Mouse (Mus musculus): Measurements from ENCODE around the gene Cd300a. TPM values are rescaled to one million over a fixed set of nuclear protein-coding genes. Genes with fewer than 3 reads are reported as not detected.
"Not testable (repeated sequence)": the region's sequence is repeated elsewhere in the genome, so short reads cannot be mapped to it uniquely, and the experiment has no call there.

Cd300a gene
- polyA plus RNA-seq, 1 experiment from 2014 or later, result 1.5 TPM

- TF ChIP-seq CTCF (IDR thresholded peaks at IDR 0.05; ENCODE audit: low read depth) (no peak), EP300 (optimal IDR thresholded peaks at IDR 0.05) (no peak)
- Histone ChIP-seq H3K4me3 (ENCODE audit: low read depth, low read length) (no peak overlapping the region), H3K9me3 (ENCODE audit: control insufficient read depth, low read length) (no peaks in the 10 kb centered on the region), H3K4me1 (replicated peaks; ENCODE audit: control insufficient read depth, insufficient read depth) (no peaks in the 10 kb centered on the region), H3K4me2 (replicated peaks; ENCODE audit: low read depth) (no peak overlapping the region), H3K27ac (replicated peaks) (no peak overlapping the region), H3K36me3 (ENCODE audit: control insufficient read depth, insufficient read depth, low read length) (no peaks in the 10 kb centered on the region), H3K9ac (ENCODE audit: low read length) (no peak overlapping the region), H3K27me3 (ENCODE audit: control insufficient read depth, insufficient read depth, low read length) (no peaks in the 10 kb centered on the region)
- DNase-seq (ENCODE audit: low spot score) (no peak), ATAC-seq (ENCODE audit: low FRiP score, low TSS enrichment) (no peak)
- WGBS, result 90% methylated on average over 4 of the region's 4 CpGs
These were observed 13.4 kb downstream of the Cd300a start for GRCm38 (mm10) chr11:114903224-114903623.

- no peak overlapping the region for H3K27ac ChIP-seq (replicated peaks)
- H3K4me1 ChIP-seq (replicated peaks; ENCODE audit: control insufficient read depth, insufficient read depth), result no peaks in the 10 kb centered on the region
These were observed 17.7 kb downstream of the Cd300a start for GRCm38 (mm10) chr11:114907567-114907966.

GRCm38 (mm10) chr11:114908086-114908485 lies 18.2 kb downstream of the Cd300a start:
- Histone ChIP-seq H3K27ac (replicated peaks) (no peak overlapping the region), H3K4me3 (ENCODE audit: low read depth, low read length) (no peak overlapping the region), H3K9ac (ENCODE audit: low read length) (no peak overlapping the region), H3K4me2 (replicated peaks; ENCODE audit: low read depth) (no peak overlapping the region), H3K27me3 (ENCODE audit: control insufficient read depth, insufficient read depth, low read length) (no peaks in the 10 kb centered on the region), H3K9me3 (ENCODE audit: control insufficient read depth, low read length) (no peaks in the 10 kb centered on the region), H3K36me3 (ENCODE audit: control insufficient read depth, insufficient read depth, low read length) (no peaks in the 10 kb centered on the region), H3K4me1 (replicated peaks; ENCODE audit: control insufficient read depth, insufficient read depth) (no peaks in the 10 kb centered on the region)
- TF ChIP-seq EP300 (optimal IDR thresholded peaks at IDR 0.05), result no peak
- no peak for TF ChIP-seq CTCF (IDR thresholded peaks at IDR 0.05; ENCODE audit: low read depth)
- no peak for ATAC-seq (ENCODE audit: low FRiP score, low TSS enrichment)
- 32% methylated on average over 4 of the region's 4 CpGs for WGBS
- no peak for DNase-seq (ENCODE audit: low spot score)

More at GRCm38 (mm10) chr11:114907567-114907966, 17.7 kb downstream of the Cd300a start:
- Histone ChIP-seq H3K9me3 (ENCODE audit: control insufficient read depth, low read length) (no peaks in the 10 kb centered on the region), H3K4me3 (ENCODE audit: low read depth, low read length) (no peak overlapping the region), H3K9ac (ENCODE audit: low read length) (no peak overlapping the region), H3K4me2 (replicated peaks; ENCODE audit: low read depth) (no peak overlapping the region), H3K36me3 (ENCODE audit: control insufficient read depth, insufficient read depth, low read length) (no peaks in the 10 kb centered on the region), H3K27me3 (ENCODE audit: control insufficient read depth, insufficient read depth, low read length) (no peaks in the 10 kb centered on the region)
- WGBS, result 74% methylated on average over 4 of the region's 4 CpGs
- DNase-seq (ENCODE audit: low spot score) (no peak), ATAC-seq (ENCODE audit: low FRiP score, low TSS enrichment) (no peak)
- TF ChIP-seq CTCF (IDR thresholded peaks at IDR 0.05; ENCODE audit: low read depth) (no peak), EP300 (optimal IDR thresholded peaks at IDR 0.05) (no peak)

GRCm38 (mm10) chr11:114909538-114909937 lies 19.7 kb downstream of the Cd300a start:
- 39% methylated on average over 3 of the region's 3 CpGs for WGBS
- not testable (repeated sequence) for ATAC-seq (ENCODE audit: low FRiP score, low TSS enrichment)
- peak; percentile 40 for TF ChIP-seq CTCF (IDR thresholded peaks at IDR 0.05; ENCODE audit: low read depth)

GRCm38 (mm10) chr11:114912847-114913246 lies 23.0 kb downstream of the Cd300a start:
- Histone ChIP-seq H3K9me3 (ENCODE audit: control insufficient read depth, low read length) (no peaks in the 10 kb centered on the region), H3K9ac (ENCODE audit: low read length) (no peak overlapping the region), H3K4me3 (ENCODE audit: low read depth, low read length) (no peak overlapping the region), H3K27me3 (ENCODE audit: control insufficient read depth, insufficient read depth, low read length) (no peaks in the 10 kb centered on the region), H3K36me3 (ENCODE audit: control insufficient read depth, insufficient read depth, low read length) (no peaks in the 10 kb centered on the region), H3K4me2 (replicated peaks; ENCODE audit: low read depth) (no peak overlapping the region), H3K27ac (replicated peaks) (no peak overlapping the region), H3K4me1 (replicated peaks; ENCODE audit: control insufficient read depth, insufficient read depth) (no peaks in the 10 kb centered on the region)
- DNase-seq (ENCODE audit: low spot score), result peak; percentile 82
- WGBS, result 19% methylated on average over 9 of the region's 9 CpGs
- TF ChIP-seq EP300 (optimal IDR thresholded peaks at IDR 0.05) (no peak), CTCF (IDR thresholded peaks at IDR 0.05; ENCODE audit: low read depth) (peak; percentile 90)
- peak; percentile 57; the same call in 1 of the 2 replicates for ATAC-seq (ENCODE audit: low FRiP score, low TSS enrichment)

More at GRCm38 (mm10) chr11:114909538-114909937, 19.7 kb downstream of the Cd300a start:
- not testable (repeated sequence) for H3K4me1 ChIP-seq (replicated peaks; ENCODE audit: control insufficient read depth, insufficient read depth); DNase-seq (ENCODE audit: low spot score); H3K9me3 ChIP-seq (ENCODE audit: control insufficient read depth, low read length); H3K4me3 ChIP-seq (ENCODE audit: low read depth, low read length); H3K27me3 ChIP-seq (ENCODE audit: control insufficient read depth, insufficient read depth, low read length); H3K27ac ChIP-seq (replicated peaks); H3K36me3 ChIP-seq (ENCODE audit: control insufficient read depth, insufficient read depth, low read length); H3K4me2 ChIP-seq (replicated peaks; ENCODE audit: low read depth); H3K9ac ChIP-seq (ENCODE audit: low read length)

GRCm38 (mm10) chr11:114914978-114915377 lies 25.1 kb downstream of the Cd300a start:
- Histone ChIP-seq H3K9ac (ENCODE audit: low read length) (no peak overlapping the region), H3K4me1 (replicated peaks; ENCODE audit: control insufficient read depth, insufficient read depth) (no peaks in the 10 kb centered on the region), H3K27me3 (ENCODE audit: control insufficient read depth, insufficient read depth, low read length) (no peaks in the 10 kb centered on the region), H3K9me3 (ENCODE audit: control insufficient read depth, low read length) (no peaks in the 10 kb centered on the region), H3K4me3 (ENCODE audit: low read depth, low read length) (no peak overlapping the region), H3K36me3 (ENCODE audit: control insufficient read depth, insufficient read depth, low read length) (no peaks in the 10 kb centered on the region), H3K4me2 (replicated peaks; ENCODE audit: low read depth) (no peak overlapping the region), H3K27ac (replicated peaks) (no peak overlapping the region)
- WGBS, result 29% methylated on average over 7 of the region's 7 CpGs
- ATAC-seq (ENCODE audit: low FRiP score, low TSS enrichment) (no peak), DNase-seq (ENCODE audit: low spot score) (no peak)
- no peak for TF ChIP-seq EP300 (optimal IDR thresholded peaks at IDR 0.05)
- no peak for TF ChIP-seq CTCF (IDR thresholded peaks at IDR 0.05; ENCODE audit: low read depth)
